Mouse (Mus musculus) heart, adult 2 months (tissue): ENCODE measurements around the gene 4933434E20Rik.

ENCODE experiments used
- EP300 ChIP-seq: fragments of 200-500 bp; IDR thresholded peaks from 2 replicates; pipeline ENCODE4 v1.6.1; 2011; ENCODE audit warnings: low read depth, low read length, control low read depth; ENCODE audit not compliant: insufficient read depth
- POLR2A ChIP-seq: fragments of 200-500 bp; IDR thresholded peaks from 2 replicates; pipeline ENCODE4 v1.6.1; 2011; ENCODE audit warnings: mild to moderate bottlenecking, low read depth, low read length, control low read depth; ENCODE audit not compliant: insufficient read depth

- no peak for TF ChIP-seq EP300
- TF ChIP-seq POLR2A, result peak; percentile 88
Observed at GRCm38 (mm10) chr3:90079133-90079762, 27.8 kb downstream of the 4933434E20Rik start.
